Mouse (Mus musculus): ENCODE results near the gene Olfr1055. TPM values are rescaled to one million over a fixed set of nuclear protein-coding genes. Genes with fewer than 3 reads are reported as not detected.

Olfr1055 gene
- polyA plus RNA-seq (2017; shearing (Covaris generic)) = not detected

GRCm38 (mm10) chr2:86350184-86350583 is at the start of gene Olfr1055:
Olfr1055 (minus strand) TSS chr2:86350284.

GRCm38 (mm10) chr2:86388461-86388860 is 38.4 kb upstream of the Olfr1055 start, which contains the start of gene Olfr1058:
Olfr1058 (minus strand) TSS chr2:86388561.

GRCm38 (mm10) chr2:86378293-86378692 is 28.2 kb upstream of the Olfr1055 start, which contains the start of gene Olfr1057:
Olfr1057 (minus strand) TSS chr2:86378393.

GRCm38 (mm10) chr2:86362369-86362768 is 12.3 kb upstream of the Olfr1055 start, which contains the start of gene Olfr1056:
Olfr1056 (minus strand) TSS chr2:86362469.

GRCm38 (mm10) chr2:86335333-86335732 is 14.8 kb downstream of the Olfr1055 start, which contains the start of gene Olfr1054:
Olfr1054 (minus strand) TSS chr2:86335433.

GRCm38 (mm10) chr2:86315184-86315583 is 34.9 kb downstream of the Olfr1055 start, which contains the start of gene Olfr1053:
Olfr1053 (minus strand) TSS chr2:86315284.

Other genes with a start within 250 kb of the Olfr1055 start
- not detected for gene Olfr1039, start 214.4 kb downstream of the Olfr1055 start, polyA plus RNA-seq (2017; shearing (Covaris generic))
- not detected for gene Olfr1040, start 203.6 kb downstream of the Olfr1055 start, polyA plus RNA-seq (2017; shearing (Covaris generic))
- 0.05 TPM for gene Olfr1042, start 188.4 kb downstream of the Olfr1055 start, polyA plus RNA-seq (2017; shearing (Covaris generic))
- gene Olfr1043, start 182.8 kb downstream of the Olfr1055 start, polyA plus RNA-seq (2017; shearing (Covaris generic)) = 0.11 TPM
- gene Olfr1044, start 172.5 kb downstream of the Olfr1055 start, polyA plus RNA-seq (2017; shearing (Covaris generic)) = not detected
- not detected for gene Olfr52, start 164.6 kb downstream of the Olfr1055 start, polyA plus RNA-seq (2017; shearing (Covaris generic))
- not detected for gene Olfr1045, start 147.3 kb downstream of the Olfr1055 start, polyA plus RNA-seq (2017; shearing (Covaris generic))
- gene Olfr1046, start 131.0 kb downstream of the Olfr1055 start, polyA plus RNA-seq (2017; shearing (Covaris generic)) = 0.06 TPM
- not detected for gene Olfr1047, start 118.9 kb downstream of the Olfr1055 start, polyA plus RNA-seq (2017; shearing (Covaris generic))
- not detected for gene Olfr1048, start 110.0 kb downstream of the Olfr1055 start, polyA plus RNA-seq (2017; shearing (Covaris generic))
- 0.12 TPM for gene Olfr1049, start 92.0 kb downstream of the Olfr1055 start, polyA plus RNA-seq (2017; shearing (Covaris generic))
- gene Olfr1051, start 71.2 kb downstream of the Olfr1055 start, polyA plus RNA-seq (2017; shearing (Covaris generic)) = not detected
- gene Olfr1052, start 57.8 kb downstream of the Olfr1055 start, polyA plus RNA-seq (2017; shearing (Covaris generic)) = not detected
- gene Olfr1053, start 35.0 kb downstream of the Olfr1055 start, polyA plus RNA-seq (2017; shearing (Covaris generic)) = not detected
- not detected for gene Olfr1054, start 14.9 kb downstream of the Olfr1055 start, polyA plus RNA-seq (2017; shearing (Covaris generic))
- gene Olfr1056, start 12.2 kb upstream of the Olfr1055 start, polyA plus RNA-seq (2017; shearing (Covaris generic)) = not detected
- not detected for gene Olfr1057, start 28.1 kb upstream of the Olfr1055 start, polyA plus RNA-seq (2017; shearing (Covaris generic))
- gene Olfr1058, start 38.3 kb upstream of the Olfr1055 start, polyA plus RNA-seq (2017; shearing (Covaris generic)) = not detected
- not detected for gene Olfr1061, start 63.8 kb upstream of the Olfr1055 start, polyA plus RNA-seq (2017; shearing (Covaris generic))
- gene Olfr1062, start 76.5 kb upstream of the Olfr1055 start, polyA plus RNA-seq (2017; shearing (Covaris generic)) = not detected
- gene Olfr1065, start 100.3 kb upstream of the Olfr1055 start, polyA plus RNA-seq (2017; shearing (Covaris generic)) = not detected
- gene Olfr1066, start 106.0 kb upstream of the Olfr1055 start, polyA plus RNA-seq (2017; shearing (Covaris generic)) = not detected
- gene Olfr228, start 137.1 kb upstream of the Olfr1055 start, polyA plus RNA-seq (2017; shearing (Covaris generic)) = 0.10 TPM
- not detected for gene Olfr1076, start 158.2 kb upstream of the Olfr1055 start, polyA plus RNA-seq (2017; shearing (Covaris generic))
- gene Olfr1079, start 192.2 kb upstream of the Olfr1055 start, polyA plus RNA-seq (2017; shearing (Covaris generic)) = not detected
- not detected for gene Olfr1080, start 208.0 kb upstream of the Olfr1055 start, polyA plus RNA-seq (2017; shearing (Covaris generic))
- not detected for gene Olfr1082, start 248.7 kb upstream of the Olfr1055 start, polyA plus RNA-seq (2017; shearing (Covaris generic))

Data from CD4-positive, CD25-positive, alpha-beta regulatory T cell (primary cell).